Mouse (Mus musculus) lung, embryonic 16.5 days (tissue): ENCODE data around the gene Zfp276. TPM values are rescaled to one million over a fixed set of nuclear protein-coding genes. Genes with fewer than 3 reads are reported as not detected.

ENCODE experiments used
- ATAC-seq: fragments of 200-750 bp; cut with Nextera tagmentation; 2 replicates; pipeline ENCODE4 v1.8.0; 2017; ENCODE audit warnings: low read depth, mild to moderate bottlenecking, moderate library complexity
- H3K27ac ChIP-seq: fragments of 300-500 bp; sonication (generic); 2 replicates; pipeline ENCODE4 v1.5.1; 2014; ENCODE audit warnings: mild to moderate bottlenecking, control low read depth, low read length
- H3K27me3 ChIP-seq: fragments of 300-500 bp; sonication (generic); 2 replicates; pipeline ENCODE4 v1.6.1; 2014; ENCODE audit warnings: low read depth, low read length, mixed read lengths; ENCODE audit not compliant: control insufficient read depth, insufficient read depth
- H3K36me3 ChIP-seq: fragments of 300-500 bp; sonication (generic); 2 replicates; pipeline ENCODE4 v1.6.1; 2014; ENCODE audit warnings: low read length; ENCODE audit not compliant: control insufficient read depth, insufficient read depth
- H3K4me1 ChIP-seq: fragments of 300-500 bp; sonication (generic); replicated peaks from 2 replicates; pipeline ENCODE4 v1.6.1; 2014; ENCODE audit warnings: low read length, mixed read lengths; ENCODE audit not compliant: control insufficient read depth, insufficient read depth
- H3K4me2 ChIP-seq: fragments of 300-500 bp; sonication (generic); 2 replicates; pipeline ENCODE4 v1.6.1; 2014; ENCODE audit warnings: low read depth, low read length, control low read depth
- H3K4me3 ChIP-seq: fragments of 300-500 bp; sonication (generic); 2 replicates; pipeline ENCODE4 v1.5.1; 2014; ENCODE audit warnings: mild to moderate bottlenecking, low read length, control low read depth
- H3K9ac ChIP-seq: fragments of 300-500 bp; sonication (generic); 2 replicates; pipeline ENCODE4 v1.6.1; 2014; ENCODE audit warnings: low read length, control low read depth
- H3K9me3 ChIP-seq: fragments of 300-500 bp; sonication (generic); 2 replicates; pipeline ENCODE4 v1.6.1; 2016; ENCODE audit warnings: low read length; ENCODE audit not compliant: control insufficient read depth
- WGBS: fragments of 180-500 bp; shearing (Covaris S2); extraction: QIAGEN DNeasy Blood & Tissue Kit; methylation state at CpG from one replicate; pipeline ENCODE4 v1.1.7; 2014; 5-methylcytosine and 5-hydroxymethylcytosine counted together
- polyA plus RNA-seq: library from polyadenylated mRNA; unstranded; fragments of >200 nt; fragmentation: Nextera tagmentation; extraction: Ambion mirVana; gene quantifications from 2 replicates; pipeline ENCODE4 v1.2.1, GENCODE M21; 2015

Zfp276 gene
- polyA plus RNA-seq = 22.0 and 23.1 TPM in 2 replicates

DNA sequence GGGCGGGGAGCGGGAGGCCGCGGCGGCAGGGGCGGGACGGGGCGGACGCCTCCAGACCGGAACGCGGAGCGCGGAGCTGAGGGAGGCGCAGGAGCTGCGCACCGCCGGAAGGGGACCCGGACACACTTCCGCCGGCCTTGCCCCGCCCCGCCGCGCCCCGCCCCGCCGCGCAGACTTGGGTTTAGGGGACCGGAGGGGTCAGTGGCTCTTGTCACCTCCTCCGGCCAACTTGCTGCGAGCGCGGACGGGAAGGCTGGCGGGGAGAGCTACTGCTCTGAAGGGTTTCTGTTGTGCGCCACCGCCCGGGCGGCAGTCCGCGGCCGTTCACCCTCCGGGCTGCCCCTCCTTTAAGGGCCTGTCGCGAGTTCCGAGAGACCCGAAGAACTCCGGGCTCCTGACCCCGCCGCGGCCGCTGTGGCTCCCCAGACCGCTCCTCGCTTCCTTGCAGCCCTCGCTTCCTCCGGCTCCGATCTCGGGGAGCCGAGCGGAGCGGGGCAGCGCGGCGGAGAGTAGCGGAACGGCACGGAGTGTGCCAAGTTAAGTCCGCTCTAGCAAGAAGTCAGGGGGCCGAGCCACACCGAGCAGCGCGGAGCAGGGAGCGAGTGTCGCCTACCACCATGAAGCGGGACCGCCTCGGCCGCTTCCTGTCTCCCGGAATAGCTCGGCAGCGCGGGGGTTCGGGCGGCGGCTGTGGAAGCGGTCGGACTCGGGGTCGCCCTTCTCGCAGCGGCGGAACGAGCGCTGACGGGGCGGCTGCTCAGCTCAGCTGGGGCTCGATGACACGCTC is at the start of gene Zfp276, which contains the start of gene Vps9d1:
Gene Zfp276 (plus strand): TSS at position 97 of the 787 bp plus-strand sequence.
Gene Vps9d1 (minus strand): TSS at position 250 of the 787 bp plus-strand sequence.
- H3K4me1 ChIP-seq = peaks cover 19% of the 10 kb centered on the region
- H3K27ac ChIP-seq = peak within 1 kb of the TSS; percentile 76
- peak within 1 kb of the TSS; percentile 97 for H3K4me3 ChIP-seq
- no peaks in the 10 kb centered on the region for H3K9me3 ChIP-seq
- H3K4me2 ChIP-seq = peak within 1 kb of the TSS; percentile 90
- peak; percentile 98 for ATAC-seq
- H3K27me3 ChIP-seq = no peaks in the 10 kb centered on the region
- WGBS = 0% methylated on average over 87 of the region's 99 CpGs
- peaks cover 12% of the 10 kb centered on the region for H3K36me3 ChIP-seq
- peak within 1 kb of the TSS; percentile 99 for H3K9ac ChIP-seq

DNA sequence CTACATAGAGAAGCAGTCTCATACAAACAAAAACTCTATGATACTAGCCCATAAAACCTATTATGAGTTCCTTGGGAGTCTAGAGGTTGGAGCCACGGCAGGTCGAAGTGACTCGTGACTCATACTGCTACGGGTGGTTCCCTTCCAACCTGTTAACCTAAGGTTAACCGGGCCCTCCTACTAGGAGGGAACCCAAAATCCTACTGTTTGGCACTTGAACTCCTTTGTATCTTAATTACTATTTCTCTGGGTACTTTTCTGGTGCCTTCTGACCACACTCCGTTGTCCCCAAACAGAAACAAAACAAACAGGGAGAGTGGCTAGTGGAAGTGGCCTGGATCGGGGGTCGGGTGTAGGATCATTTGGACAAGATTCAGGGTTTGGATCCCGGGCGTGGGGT is 42.1 kb upstream of the Zfp276 start:
- Histone ChIP-seq H3K4me2 (peak overlapping the region; percentile 88), H3K27me3 (no peaks in the 10 kb centered on the region), H3K36me3 (peaks cover 17% of the 10 kb centered on the region), H3K9ac (peak overlapping the region; percentile 98), H3K9me3 (no peaks in the 10 kb centered on the region), H3K4me3 (peak overlapping the region; percentile 92), H3K27ac (0 out of 2 replicates have a peak overlapping the region, but pooled peaks have one; percentile 24), H3K4me1 (peaks cover 13% of the 10 kb centered on the region)
- ATAC-seq = no peak
- 36% methylated on average over 10 of the region's 10 CpGs for WGBS

DNA sequence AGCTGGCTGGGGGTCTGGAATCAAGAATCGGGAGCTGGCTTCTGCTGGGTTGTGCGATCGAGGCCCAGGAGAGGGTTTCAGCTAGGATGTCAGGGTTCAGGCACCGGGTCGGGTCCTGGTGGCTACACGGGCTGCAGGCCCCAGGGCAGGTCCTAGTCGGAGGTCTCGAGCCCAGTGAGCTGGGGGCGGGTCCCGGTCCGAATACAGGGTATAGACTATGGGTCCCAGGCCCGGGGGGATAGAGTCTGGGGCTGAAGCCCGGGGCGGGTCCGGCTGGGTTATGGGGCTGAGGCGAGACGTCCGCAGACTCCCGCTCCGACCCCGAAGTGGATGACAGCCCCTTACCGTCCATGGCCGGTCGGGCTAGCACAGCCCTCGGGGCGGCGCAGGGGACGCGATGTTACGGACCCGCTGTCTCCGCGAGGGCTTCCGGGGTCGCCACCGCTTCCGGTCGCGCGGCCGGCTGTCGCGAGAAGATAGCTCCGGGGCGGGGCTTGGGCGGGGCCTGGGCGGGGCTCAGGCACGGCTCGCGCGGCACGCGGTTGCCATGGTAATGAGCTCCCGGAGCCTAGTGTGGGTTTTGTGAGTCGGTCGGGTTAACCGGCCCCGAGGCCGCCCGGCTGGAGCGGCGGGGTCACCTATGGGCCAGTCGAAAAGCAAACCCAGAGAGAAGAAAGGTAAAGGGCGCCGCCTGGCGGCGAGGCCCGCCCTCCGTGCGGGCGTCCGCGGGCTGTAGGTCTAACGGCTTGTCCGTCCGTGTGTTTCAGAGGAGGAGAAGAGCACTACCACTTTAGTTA is 41.5 kb upstream of the Zfp276 start, which contains the start of the genes Chmp1a and Spata33:
Gene Chmp1a (minus strand): TSS at position 443 of the 797 bp plus-strand sequence.
Gene Spata33 (plus strand): TSS at position 512 of the 797 bp plus-strand sequence.
- Histone ChIP-seq H3K27ac (peak within 1 kb of the TSS; percentile 35), H3K27me3 (no peaks in the 10 kb centered on the region), H3K4me1 (peaks cover 13% of the 10 kb centered on the region), H3K4me2 (peak within 1 kb of the TSS; percentile 88), H3K36me3 (peaks cover 11% of the 10 kb centered on the region), H3K4me3 (peak within 1 kb of the TSS; percentile 92), H3K9me3 (no peaks in the 10 kb centered on the region), H3K9ac (peak within 1 kb of the TSS; percentile 98)
- ATAC-seq = peak; percentile 97
- WGBS = under 1% methylated on average over 62 of the region's 76 CpGs

DNA sequence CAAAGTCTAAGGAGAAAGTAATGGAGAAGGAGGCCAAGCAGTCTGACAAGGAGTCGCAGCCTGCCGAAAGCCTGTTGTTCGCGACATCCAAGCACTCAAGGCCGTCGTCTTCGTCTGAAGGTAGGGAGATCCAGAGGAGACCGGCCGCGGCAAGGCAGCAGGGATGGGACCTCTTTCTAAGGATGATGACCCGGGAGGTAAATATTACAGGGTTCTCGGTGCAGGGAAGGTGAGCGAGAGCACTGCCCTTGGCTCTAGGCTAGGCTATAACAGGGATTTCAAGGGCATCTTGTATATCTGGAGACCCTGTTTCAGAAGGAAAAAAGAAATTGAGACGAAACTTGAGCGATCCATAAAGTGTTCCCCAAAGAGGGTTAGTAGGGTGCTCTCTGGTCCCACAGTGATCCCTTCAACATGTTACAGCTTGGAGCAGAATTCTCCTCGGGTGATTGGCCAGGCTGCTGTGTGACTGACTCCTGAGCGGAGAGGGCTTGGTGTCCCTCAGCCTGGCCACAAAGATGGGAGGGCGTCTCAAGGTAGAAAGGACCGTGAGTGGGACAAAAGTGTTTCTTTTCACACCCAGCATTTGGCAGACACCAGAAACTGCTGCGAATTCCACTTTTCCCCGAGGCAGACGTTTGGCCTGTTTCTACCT is 40.8 kb upstream of the Zfp276 start:
- peak overlapping the region; percentile 92 for H3K4me3 ChIP-seq
- 12% methylated on average over 22 of the region's 22 CpGs for WGBS
- H3K9me3 ChIP-seq = no peaks in the 10 kb centered on the region
- peak overlapping the region; percentile 98 for H3K9ac ChIP-seq
- H3K27ac ChIP-seq = peak overlapping the region; percentile 35; the same call in 1 of the 2 replicates
- peaks cover 13% of the 10 kb centered on the region for H3K4me1 ChIP-seq
- ATAC-seq = peak; percentile 23
- peaks cover 9% of the 10 kb centered on the region for H3K36me3 ChIP-seq
- H3K4me2 ChIP-seq = peak overlapping the region; percentile 88
- H3K27me3 ChIP-seq = no peaks in the 10 kb centered on the region

DNA sequence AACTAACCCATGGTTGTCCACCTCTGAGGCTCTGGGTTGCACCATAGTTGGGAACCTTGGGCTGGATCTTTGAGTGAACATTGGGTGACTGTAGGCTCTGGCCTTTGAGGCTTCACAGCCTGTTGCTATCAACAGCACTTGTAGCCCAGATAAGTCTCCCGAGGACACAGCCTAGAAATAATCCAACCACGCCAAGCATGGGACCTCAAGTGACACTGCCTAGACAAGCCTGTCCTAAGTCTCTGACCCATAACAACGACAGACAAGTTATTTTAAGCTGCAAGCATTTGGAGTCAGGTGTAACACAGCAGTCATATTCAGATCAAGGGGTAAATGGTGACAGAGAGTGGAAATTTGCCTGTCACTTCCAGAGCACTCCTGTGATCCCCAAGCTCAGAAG is 38.6 kb upstream of the Zfp276 start:
- 65% methylated on average over 3 of the region's 3 CpGs for WGBS
- no peak overlapping the region for H3K4me3 ChIP-seq
- H3K27me3 ChIP-seq = no peaks in the 10 kb centered on the region
- no peaks in the 10 kb centered on the region for H3K36me3 ChIP-seq
- no peak overlapping the region for H3K9ac ChIP-seq
- H3K9me3 ChIP-seq = no peaks in the 10 kb centered on the region
- peaks cover 13% of the 10 kb centered on the region for H3K4me1 ChIP-seq
- no peak for ATAC-seq
- no peak overlapping the region for H3K27ac ChIP-seq
- no peak overlapping the region for H3K4me2 ChIP-seq

DNA sequence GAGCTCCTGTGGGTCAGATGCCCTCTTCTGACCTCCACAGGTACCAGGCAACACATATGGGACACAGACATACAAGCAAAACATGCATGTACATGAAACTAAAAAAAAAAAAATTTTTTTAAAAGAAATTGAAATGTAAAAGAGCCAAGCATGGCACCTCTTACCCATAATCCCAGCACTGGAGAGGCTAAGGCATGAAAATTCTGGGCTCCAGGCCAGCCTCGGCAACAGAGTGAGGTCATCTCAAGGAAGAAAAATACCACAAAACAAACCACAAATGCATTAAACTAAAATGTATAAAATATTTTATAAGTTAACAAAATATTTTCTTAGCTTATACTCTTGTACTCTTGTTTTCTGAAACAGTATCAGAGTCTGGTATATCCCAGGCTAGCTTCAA is 33.1 kb upstream of the Zfp276 start:
- ATAC-seq = no peak
- H3K9ac ChIP-seq = no peak overlapping the region
- no peak overlapping the region for H3K4me2 ChIP-seq
- no peak overlapping the region for H3K27ac ChIP-seq
- WGBS = 52% methylated on average over 1 of the region's 1 CpGs
- H3K4me3 ChIP-seq = no peak overlapping the region
- H3K9me3 ChIP-seq = no peaks in the 10 kb centered on the region
- no peaks in the 10 kb centered on the region for H3K36me3 ChIP-seq
- H3K27me3 ChIP-seq = no peaks in the 10 kb centered on the region
- peaks cover 5% of the 10 kb centered on the region; the same call in 1 of the 2 replicates for H3K4me1 ChIP-seq

DNA sequence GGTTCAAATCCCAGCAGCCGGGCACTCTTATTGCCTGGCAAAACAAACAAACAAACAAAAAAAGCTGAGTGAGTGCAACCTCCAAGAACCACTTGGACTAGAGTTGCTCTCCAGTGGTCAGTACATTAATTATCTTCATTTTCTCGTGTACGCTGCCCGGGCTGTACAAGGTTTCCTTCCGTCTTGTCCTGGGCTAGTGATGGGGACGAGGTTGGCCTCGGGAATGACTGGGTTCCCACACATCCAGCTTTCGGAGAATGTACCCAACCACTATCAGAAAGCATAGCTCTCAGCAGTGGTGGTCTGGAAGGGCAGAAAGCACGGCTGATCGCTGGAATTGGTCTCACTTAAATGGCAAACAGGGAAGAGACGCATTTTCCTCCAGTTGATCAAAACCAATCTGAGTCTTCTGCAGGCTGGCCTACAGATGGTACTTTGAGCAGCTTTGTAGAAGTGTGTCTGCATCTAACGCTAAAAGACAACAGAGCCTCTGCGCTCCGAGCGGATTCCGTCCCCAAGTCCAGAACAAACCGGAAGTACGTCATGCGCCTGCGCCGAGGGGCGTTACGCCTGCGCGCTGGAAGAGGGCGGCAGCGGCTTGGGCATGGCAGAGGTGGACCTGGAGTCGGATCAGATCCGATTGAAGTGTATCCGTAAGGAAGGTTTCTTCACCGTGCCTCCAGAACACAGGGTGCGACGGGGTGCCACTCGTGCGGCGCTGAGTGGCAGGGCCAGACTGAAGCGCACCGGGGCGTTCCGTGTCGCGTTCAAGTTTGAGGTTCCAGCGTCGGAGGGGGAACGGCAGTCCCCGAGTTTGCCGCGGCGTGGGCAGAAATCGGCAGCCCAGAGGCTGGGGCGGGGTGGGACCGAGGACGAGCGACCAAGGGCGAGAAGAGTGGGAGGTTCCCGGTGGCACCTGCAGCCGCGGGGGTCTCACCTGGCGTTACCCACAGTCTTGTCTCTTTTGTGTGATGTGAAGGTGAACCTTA is 29.4 kb upstream of the Zfp276 start, which contains the start of gene Cdk10:
Gene Cdk10 (plus strand): TSS at position 565 of the 989 bp plus-strand sequence.
- Histone ChIP-seq H3K36me3 (peaks cover 3% of the 10 kb centered on the region; the same call in 1 of the 2 replicates), H3K27me3 (no peaks in the 10 kb centered on the region), H3K9me3 (no peaks in the 10 kb centered on the region), H3K4me1 (peaks cover 5% of the 10 kb centered on the region; the same call in 1 of the 2 replicates), H3K4me2 (peak within 1 kb of the TSS; percentile 78), H3K27ac (peak within 1 kb of the TSS; percentile 83), H3K9ac (peak within 1 kb of the TSS; percentile 96), H3K4me3 (peak within 1 kb of the TSS; percentile 74)
- peak; percentile 92 for ATAC-seq
- 2% methylated on average over 59 of the region's 59 CpGs for WGBS

DNA sequence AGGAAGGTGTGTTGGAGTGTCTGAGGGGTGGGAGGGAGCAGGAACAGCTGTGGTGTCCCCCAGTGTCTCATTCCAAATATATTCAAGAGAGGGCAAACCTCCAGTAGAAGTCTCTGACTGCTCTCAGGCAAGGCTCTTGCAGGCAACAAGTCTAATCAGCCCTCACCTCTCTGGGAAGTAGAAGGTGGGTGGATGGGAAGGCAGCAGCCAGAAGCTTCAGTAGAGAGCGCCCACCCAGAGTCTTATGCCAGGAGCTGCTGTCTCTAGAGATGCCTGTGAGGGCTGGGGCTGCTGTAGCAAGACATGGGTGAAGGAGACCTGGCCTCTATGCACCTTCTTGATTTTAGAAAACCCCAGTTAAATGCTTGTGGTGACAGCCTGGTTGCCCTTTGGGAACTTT is 25.6 kb upstream of the Zfp276 start:
- Histone ChIP-seq H3K9me3 (no peaks in the 10 kb centered on the region), H3K27ac (no peak overlapping the region), H3K4me3 (no peak overlapping the region), H3K27me3 (no peaks in the 10 kb centered on the region), H3K9ac (no peak overlapping the region), H3K4me1 (peaks cover 5% of the 10 kb centered on the region; the same call in 1 of the 2 replicates), H3K4me2 (no peak overlapping the region), H3K36me3 (peaks cover 3% of the 10 kb centered on the region; the same call in 1 of the 2 replicates)
- no peak for ATAC-seq
- 83% methylated on average over 1 of the region's 1 CpGs for WGBS
